In the genomic region with DNA sequence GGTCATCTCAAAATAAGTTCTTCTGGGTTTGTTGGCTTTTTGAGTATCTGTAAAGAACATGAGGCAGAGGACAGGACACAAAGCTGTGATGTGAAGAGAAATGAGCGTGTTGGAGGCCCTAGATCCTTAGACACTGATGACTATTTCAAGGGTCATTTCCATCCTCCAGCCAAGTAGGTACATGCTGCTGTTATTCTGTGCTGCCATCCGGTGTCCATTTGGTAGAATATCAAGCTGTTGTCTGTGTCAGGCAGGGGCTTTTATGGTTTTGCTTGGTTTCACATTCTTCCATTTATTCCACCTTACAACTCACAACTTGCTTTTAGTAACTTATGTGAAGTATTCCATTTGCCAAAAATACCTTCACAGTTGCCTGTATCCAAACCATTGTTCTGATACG, we compare ENCODE assay signal across 8 mouse cellular contexts.
DNase-seq lines count a peak whose midpoint lies in the region; TF ChIP-seq lines count a peak whose summit lies in the region.

No protein-coding gene starts in this region.

- no peak for TF ChIP-seq POLR2A in brain, embryonic 14.5 days (IDR thresholded peaks at IDR 0.05; ENCODE audit: borderline replicate concordance, extremely low read depth, insufficient read depth, insufficient read length, poor library complexity, severe bottlenecking)

- TF ChIP-seq CTCF in brain, embryonic 14.5 days (IDR thresholded peaks at IDR 0.05; ENCODE audit: borderline replicate concordance, extremely low read depth, insufficient read depth, insufficient read length): peak; percentile 42; the same call in 1 of the 2 replicates

- intact Hi-C loops in heart, postnatal 14 days (cut with DNase I): loop anchor here (1.0 kb wide), 1 partner anchor 129 kb away; no protein-coding TSS in a partner anchor

- DNase-seq in heart, postnatal 14 days: peak; percentile 3
- no peak for DNase-seq in heart, adult 9 months (ENCODE audit: low spot score in 2 of 2)
- peak; percentile 2 for DNase-seq in ovary, postnatal 14 days (ENCODE audit: low spot score)
- no peak for DNase-seq in ovary, postnatal 36 days (ENCODE audit: low spot score)
- DNase-seq in brain, embryonic 14.5 days (ENCODE audit: low read depth): peak; percentile 51
- peak; percentile 49 for DNase-seq in lung, postnatal 10 days
- no peak for DNase-seq in urinary bladder, postnatal 25 days (ENCODE audit: low spot score)
- DNase-seq in urinary bladder, adult 2 months (ENCODE audit: low spot score): no peak

Comparison
In these comparisons a context has a peak if more than half of its experiments do, and no peak if none do; other contexts are left out.
1. DNase-seq: peak in heart, postnatal 14 days (2 of 2), ovary, postnatal 14 days (single experiment), brain, embryonic 14.5 days (single experiment) and lung, postnatal 10 days (single experiment); none in heart, adult 9 months (0 of 2), ovary, postnatal 36 days (single experiment), urinary bladder, postnatal 25 days (single experiment) and urinary bladder, adult 2 months (single experiment).